Mouse (Mus musculus): ENCODE data around the gene Prkce.

- TF ChIP-seq CTCF (IDR thresholded peaks at IDR 0.05; ENCODE audit: low read depth), result no peak
- TF ChIP-seq EP300 (IDR thresholded peaks at IDR 0.05; ENCODE audit: low read depth), result no peak
Measured at GRCm38 (mm10) chr17:86438763-86439162, 271.2 kb downstream of the Prkce start.
